Mouse (Mus musculus) lung, postnatal 0 days (tissue): ENCODE results near the gene Gabbr2. TPM values are rescaled to one million over a fixed set of nuclear protein-coding genes. Genes with fewer than 3 reads are reported as not detected.

ENCODE experiments used
- ATAC-seq: fragments of 200-750 bp; cut with Nextera tagmentation; 2 replicates; pipeline ENCODE4 v1.8.0; 2017; ENCODE audit warnings: moderate library complexity
- DNase-seq: peaks from one replicate; pipeline ENCODE4 v3.0.0-alpha.2; 2016; ENCODE audit warnings: low spot score
- H3K27ac ChIP-seq: fragments of 300-500 bp; sonication (generic); 2 replicates; pipeline ENCODE4 v1.5.1; 2014; ENCODE audit warnings: antibody characterized with exemption, mild to moderate bottlenecking, low read length, mixed read lengths
- H3K27me3 ChIP-seq: fragments of 300-500 bp; sonication (generic); replicated peaks from 2 replicates; pipeline ENCODE4 v1.6.1; 2014; ENCODE audit warnings: low read length, mixed read lengths; ENCODE audit not compliant: insufficient read depth
- H3K36me3 ChIP-seq: fragments of 300-500 bp; sonication (generic); 2 replicates; pipeline ENCODE4 v1.6.1; 2014; ENCODE audit warnings: low read length, mixed read lengths; ENCODE audit not compliant: insufficient read depth
- H3K4me1 ChIP-seq: fragments of 300-500 bp; sonication (generic); 2 replicates; pipeline ENCODE4 v1.6.1; 2014; ENCODE audit warnings: antibody characterized with exemption, low read depth, low read length, mixed read lengths; ENCODE audit not compliant: insufficient read depth
- H3K4me2 ChIP-seq: fragments of 300-500 bp; sonication (generic); replicated peaks from 2 replicates; pipeline ENCODE4 v1.6.1; 2014; ENCODE audit warnings: low read depth, mild to moderate bottlenecking, low read length, moderate library complexity, mixed read lengths
- H3K4me3 ChIP-seq: fragments of 300-500 bp; sonication (generic); 2 replicates; pipeline ENCODE4 v1.5.1; 2014; ENCODE audit warnings: low read depth, low read length
- H3K9ac ChIP-seq: fragments of 300-500 bp; sonication (generic); replicated peaks from 2 replicates; pipeline ENCODE4 v1.6.1; 2014; ENCODE audit warnings: low read depth, mild to moderate bottlenecking
- H3K9me3 ChIP-seq: fragments of 300-500 bp; sonication (generic); 2 replicates; pipeline ENCODE4 v1.6.1; 2016; ENCODE audit warnings: low read length, mixed read lengths
- CTCF ChIP-seq: IDR thresholded peaks from 2 replicates; pipeline ENCODE4 v1.5.1; 2016; ENCODE audit warnings: antibody characterized with exemption, mild to moderate bottlenecking
- EP300 ChIP-seq: IDR thresholded peaks from 2 replicates; pipeline ENCODE4 v1.6.1; 2016; ENCODE audit warnings: antibody characterized with exemption, mild to moderate bottlenecking, control low read depth
- WGBS: fragments of 180-500 bp; shearing (Covaris S2); extraction: QIAGEN DNeasy Blood & Tissue Kit; methylation state at CpG from one replicate; pipeline ENCODE4 v1.1.7; 2014; 5-methylcytosine and 5-hydroxymethylcytosine counted together
- polyA plus RNA-seq: library from polyadenylated mRNA; unstranded; fragments of >200 nt; fragmentation: Nextera tagmentation; extraction: Ambion mirVana; gene quantifications from 2 replicates; pipeline ENCODE4 v1.2.1, GENCODE M21; 2015

Gabbr2 gene
- polyA plus RNA-seq, 1 experiment from 2014 or later: not detected

GRCm38 (mm10) chr4:47028791-47029190, 37.1 kb upstream of the Gabbr2 start:
- Histone ChIP-seq H3K9me3 (no peaks in the 10 kb centered on the region), H3K9ac (no peak overlapping the region), H3K27ac (no peak overlapping the region), H3K27me3 (no peaks in the 10 kb centered on the region), H3K36me3 (no peaks in the 10 kb centered on the region), H3K4me1 (no peaks in the 10 kb centered on the region), H3K4me2 (no peak overlapping the region), H3K4me3 (no peak overlapping the region)
- WGBS: 67% methylated on average over 5 of the region's 5 CpGs
- ATAC-seq (no peak), DNase-seq (no peak)
- no peak for TF ChIP-seq EP300
- no peak for TF ChIP-seq CTCF

GRCm38 (mm10) chr4:47023949-47024348, 32.3 kb upstream of the Gabbr2 start:
- DNase-seq: no peak
- Histone ChIP-seq H3K36me3 (no peaks in the 10 kb centered on the region), H3K27me3 (no peaks in the 10 kb centered on the region), H3K9ac (no peak overlapping the region), H3K4me3 (no peak overlapping the region), H3K9me3 (no peaks in the 10 kb centered on the region), H3K27ac (no peak overlapping the region), H3K4me2 (no peak overlapping the region), H3K4me1 (no peaks in the 10 kb centered on the region)
- TF ChIP-seq CTCF: no peak
- no peak for TF ChIP-seq EP300
- no peak for ATAC-seq
- WGBS: 67% methylated on average over 6 of the region's 6 CpGs

GRCm38 (mm10) chr4:47022804-47023603, 31.3 kb upstream of the Gabbr2 start:
- TF ChIP-seq CTCF: no peak
- TF ChIP-seq EP300: no peak
- H3K9me3 ChIP-seq: no peaks in the 10 kb centered on the region
- H3K4me2 ChIP-seq: no peak overlapping the region
- no peak overlapping the region for H3K27ac ChIP-seq
- WGBS: 67% methylated on average over 10 of the region's 10 CpGs
- H3K27me3 ChIP-seq: no peaks in the 10 kb centered on the region
- no peak overlapping the region for H3K9ac ChIP-seq
- no peak for DNase-seq
- H3K4me1 ChIP-seq: no peaks in the 10 kb centered on the region
- H3K4me3 ChIP-seq: no peak overlapping the region
- no peak; the same call in 1 of the 2 replicates for ATAC-seq
- H3K36me3 ChIP-seq: no peaks in the 10 kb centered on the region

- Histone ChIP-seq H3K27ac (no peak overlapping the region), H3K4me3 (no peak overlapping the region), H3K4me2 (no peak overlapping the region), H3K9me3 (no peaks in the 10 kb centered on the region), H3K36me3 (no peaks in the 10 kb centered on the region), H3K4me1 (no peaks in the 10 kb centered on the region), H3K27me3 (no peaks in the 10 kb centered on the region), H3K9ac (no peak overlapping the region)
- TF ChIP-seq EP300 (no peak), CTCF (peak; percentile 80)
- ATAC-seq (no peak), DNase-seq (peak; percentile 30)
- 11% methylated on average over 5 of the region's 5 CpGs for WGBS
These were observed 28.9 kb upstream of the Gabbr2 start for GRCm38 (mm10) chr4:47020563-47020962.

- Histone ChIP-seq H3K36me3 (no peaks in the 10 kb centered on the region), H3K27ac (no peak overlapping the region), H3K4me3 (no peak overlapping the region), H3K27me3 (no peaks in the 10 kb centered on the region), H3K9ac (no peak overlapping the region), H3K9me3 (no peaks in the 10 kb centered on the region), H3K4me2 (no peak overlapping the region), H3K4me1 (no peaks in the 10 kb centered on the region)
- TF ChIP-seq CTCF: no peak
- TF ChIP-seq EP300: no peak
- DNase-seq (no peak), ATAC-seq (no peak)
- 30% methylated on average over 3 of the region's 3 CpGs for WGBS
These were observed 23.5 kb upstream of the Gabbr2 start for GRCm38 (mm10) chr4:47015156-47015555.

GRCm38 (mm10) chr4:47012476-47012875, 20.8 kb upstream of the Gabbr2 start:
- Histone ChIP-seq H3K9ac (no peak overlapping the region), H3K4me3 (no peak overlapping the region), H3K9me3 (no peaks in the 10 kb centered on the region), H3K4me2 (no peak overlapping the region), H3K27ac (no peak overlapping the region), H3K36me3 (no peaks in the 10 kb centered on the region), H3K27me3 (no peaks in the 10 kb centered on the region), H3K4me1 (no peaks in the 10 kb centered on the region)
- TF ChIP-seq EP300 (no peak), CTCF (no peak)
- no peak for DNase-seq
- WGBS: 31% methylated on average over 10 of the region's 10 CpGs
- no peak for ATAC-seq
